Mouse (Mus musculus) naive thymus-derived CD4-positive, alpha-beta T cell, adult 5 months (primary cell): ENCODE measurements around the gene Prkab2. TPM values are rescaled to one million over a fixed set of nuclear protein-coding genes. Genes with fewer than 3 reads are reported as not detected.

Experiments used
- polyA plus RNA-seq: library from polyadenylated mRNA; unstranded; fragments of 100-300 nt; shearing (Covaris generic); gene quantifications from one replicate; pipeline ENCODE4 v1.2.1, GENCODE M21; 2017

Prkab2 gene
- polyA plus RNA-seq = 4.2 TPM

GRCm38 (mm10) chr3:97657655-97658411 lies at the start of gene Prkab2:
TSS of gene Prkab2 (plus strand) at chr3:97658193.

GRCm38 (mm10) chr3:97609845-97610410 lies 48.1 kb upstream of the Prkab2 start, which contains the start of gene Chd1l:
TSS of gene Chd1l (minus strand) at chr3:97610203.

DNA sequence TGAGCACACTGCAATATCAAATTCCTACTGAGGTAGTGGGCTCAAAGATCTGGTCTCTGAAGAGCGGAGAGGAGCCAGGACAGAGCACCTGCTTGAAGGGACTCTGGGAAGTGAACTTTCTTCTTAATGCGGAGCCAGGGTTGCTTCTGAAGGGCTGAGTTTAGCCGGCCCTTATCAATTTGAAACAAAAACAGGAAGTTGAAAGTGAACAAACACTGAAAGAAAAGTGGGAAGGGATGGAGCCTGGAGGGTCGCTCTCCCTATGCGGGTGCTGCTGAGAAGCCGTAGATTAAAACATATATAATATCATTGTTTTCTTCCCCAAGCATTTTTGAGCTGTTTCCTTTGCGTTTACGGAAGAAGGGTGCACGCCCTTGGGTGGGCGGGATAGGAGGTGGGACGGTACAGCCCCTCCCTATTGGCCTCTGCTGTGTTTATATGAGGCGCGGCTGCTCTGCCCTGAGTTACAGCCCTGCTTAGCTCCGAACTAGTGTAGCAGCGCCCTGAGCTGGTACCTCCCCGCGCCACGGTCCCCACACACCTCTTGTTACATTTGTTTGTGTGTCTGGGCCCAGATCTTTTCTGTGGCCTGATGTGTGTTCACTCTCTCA lies 29.5 kb upstream of the Prkab2 start, which contains the start of gene Fmo5:
TSS of gene Fmo5 (plus strand) at position 414 of the 611 bp plus-strand sequence.

GRCm38 (mm10) chr3:97674644-97675110 lies 16.7 kb downstream of the Prkab2 start, which contains the start of gene Gm17651:
TSS of gene Gm17651 (minus strand) at chr3:97674694.

Other genes starting within 250 kb of the Prkab2 start
- gene Olfr1402, start 236.2 kb upstream of the Prkab2 start, polyA plus RNA-seq = not detected
- gene Chd1l, start 48.0 kb upstream of the Prkab2 start, polyA plus RNA-seq = 46.9 TPM
- gene Fmo5, start 29.4 kb upstream of the Prkab2 start, polyA plus RNA-seq = 12.4 TPM
- gene Gm17651, start 16.5 kb downstream of the Prkab2 start, polyA plus RNA-seq = not detected
- gene Pde4dip, start 230.5 kb downstream of the Prkab2 start, polyA plus RNA-seq = 17.5 TPM
- gene Sec22b, start 243.0 kb downstream of the Prkab2 start, polyA plus RNA-seq = 77.2 TPM